Mouse (Mus musculus) heart, adult 18-20 months (tissue): Measurements from ENCODE around the gene Nckap5. TPM values are rescaled to one million over a fixed set of nuclear protein-coding genes. Genes with fewer than 3 reads are reported as not detected.
A peak's percentile ranks its signal among the peaks of the same experiment; 100 is the strongest.

Experiments used
- DNase-seq, 2 experiments: peaks; one replicate each; pipeline ENCODE4 v3.0.0; 2021 to 2022; ENCODE audit warnings: mixed read lengths in 1 of 2
- total RNA-seq, 2 experiments: library from RNA; stranded (reverse); gene quantifications; 2 replicates each; pipeline ENCODE4 v1.2.3; 2021

The Nckap5 gene
- total RNA-seq, 2 experiments from 2014 or later: 8.8 to 10.9 TPM

GRCm38 (mm10) chr1:126547979-126548378 lies 282.6 kb downstream of the Nckap5 start:
- DNase-seq: no peak

GRCm38 (mm10) chr1:126544471-126544870 lies 286.1 kb downstream of the Nckap5 start:
- peak in 1 of 2 experiments; percentile 9 for DNase-seq

GRCm38 (mm10) chr1:126537223-126537757 lies 293.3 kb downstream of the Nckap5 start:
- no peak for DNase-seq

- no peak for DNase-seq
Measured at GRCm38 (mm10) chr1:126535527-126535926, 295.1 kb downstream of the Nckap5 start.

GRCm38 (mm10) chr1:126534046-126534445 lies 296.6 kb downstream of the Nckap5 start:
- no peak for DNase-seq

- DNase-seq: no peak
Measured at GRCm38 (mm10) chr1:126528043-126528598, 302.5 kb downstream of the Nckap5 start.

GRCm38 (mm10) chr1:126518067-126518466 lies 312.5 kb downstream of the Nckap5 start:
- DNase-seq: no peak

GRCm38 (mm10) chr1:126517427-126517826 lies 313.2 kb downstream of the Nckap5 start:
- DNase-seq: no peak

- DNase-seq: no peak
Measured at GRCm38 (mm10) chr1:126515054-126515756, 315.4 kb downstream of the Nckap5 start.

- DNase-seq: no peak
Measured at GRCm38 (mm10) chr1:126511835-126512445, 318.7 kb downstream of the Nckap5 start.

- DNase-seq: no peak
Measured at GRCm38 (mm10) chr1:126504717-126505116, 325.9 kb downstream of the Nckap5 start.

- DNase-seq: peak in 1 of 2 experiments; percentile 20
Measured at GRCm38 (mm10) chr1:126502741-126503140, 327.9 kb downstream of the Nckap5 start.

- DNase-seq: no peak
Measured at GRCm38 (mm10) chr1:126496722-126497121, 333.9 kb downstream of the Nckap5 start.

- peak; percentile 40 to 51 for DNase-seq
Measured at GRCm38 (mm10) chr1:126492206-126493071, 338.2 kb downstream of the Nckap5 start.

- DNase-seq: no peak
Measured at GRCm38 (mm10) chr1:126491412-126491811, 339.2 kb downstream of the Nckap5 start.

- DNase-seq: no peak
Measured at GRCm38 (mm10) chr1:126490256-126490655, 340.3 kb downstream of the Nckap5 start.

- DNase-seq: peak; percentile 81 to 91
Measured at GRCm38 (mm10) chr1:126484664-126485087, 345.9 kb downstream of the Nckap5 start.

- DNase-seq: no peak
Measured at GRCm38 (mm10) chr1:126483665-126484064, 346.9 kb downstream of the Nckap5 start.

- DNase-seq: no peak
Measured at GRCm38 (mm10) chr1:126481459-126482228, 349.0 kb downstream of the Nckap5 start.

- DNase-seq: no peak
Measured at GRCm38 (mm10) chr1:126473044-126473443, 357.6 kb downstream of the Nckap5 start.

GRCm38 (mm10) chr1:126471419-126471818 lies 359.2 kb downstream of the Nckap5 start:
- no peak for DNase-seq
